Mouse (Mus musculus) gastrocnemius, postnatal 36 days (tissue): ENCODE results near the gene Myom1. TPM values are rescaled to one million over a fixed set of nuclear protein-coding genes. Genes with fewer than 3 reads are reported as not detected.
"Not testable (repeated sequence)": the region's sequence is repeated elsewhere in the genome, so short reads cannot be mapped to it uniquely, and the experiment has no call there.

Source experiments
- DNase-seq, 2 experiments: peaks; one replicate each; pipeline ENCODE4 v3.0.0; 2022
- intact Hi-C: fragments of 180-260 bp; cut with DNase I; formaldehyde crosslinking; loops from one replicate; pipeline ENCODE4 v1.15.1; 2025
- long read RNA-seq, 2 experiments: library from polyadenylated mRNA; stranded (forward); transcript quantifications; one replicate each; pipeline ENCODE4 v2.0.0; 2021
- total RNA-seq, 2 experiments: library from RNA; stranded (reverse); gene quantifications; 2 replicates each; pipeline ENCODE4 v1.2.3; 2021

Myom1 gene
- total RNA-seq, result 1,000 to 10,000 TPM; 1,200 to 1,249 TPM
- long read RNA-seq, experiment 1, full-length matches to known transcripts, result 41 of 842 reads
- long read RNA-seq, experiment 1, partial matches to known transcripts, result 787 of 842 reads
- long read RNA-seq, experiment 1, other reads (novel, unspliced or antisense), result 14 of 842 reads
- long read RNA-seq, experiment 2, full-length matches to known transcripts, result 76 of 911 reads
- long read RNA-seq, experiment 2, partial matches to known transcripts, result 820 of 911 reads
- long read RNA-seq, experiment 2, other reads (novel, unspliced or antisense), result 15 of 911 reads

DNA sequence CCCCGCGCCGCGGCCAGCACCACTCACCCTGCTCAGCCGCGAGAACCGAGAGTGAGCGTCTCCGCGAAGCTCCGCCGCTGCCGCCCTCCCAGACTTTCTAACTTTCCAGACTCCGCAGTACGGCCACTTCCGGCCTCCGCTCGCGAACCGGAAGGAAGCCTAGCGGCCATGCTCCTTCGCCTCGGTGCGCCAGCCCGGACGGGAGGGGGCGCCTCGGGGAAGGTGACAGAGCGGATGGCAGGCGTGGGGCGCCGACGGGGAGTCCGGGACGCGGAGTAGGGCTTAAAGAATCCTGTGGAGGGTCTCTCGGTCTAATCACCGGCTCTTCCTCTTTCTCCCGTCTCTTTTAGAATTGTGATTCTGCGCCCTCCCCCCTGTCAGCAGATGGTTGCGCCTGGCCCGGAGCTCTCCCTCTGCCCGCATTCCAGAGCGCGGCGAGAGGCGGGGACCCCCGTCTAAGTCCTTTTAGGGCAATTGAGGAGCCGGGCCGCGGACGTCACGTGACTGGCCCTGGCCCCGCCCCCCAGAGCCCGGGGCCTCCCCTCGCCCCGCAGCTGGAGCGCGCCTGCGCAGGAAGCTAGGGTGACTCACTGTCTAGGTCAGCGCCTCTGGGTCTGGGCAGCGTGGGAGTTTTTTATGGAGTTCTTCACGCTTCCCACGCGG, at the start of gene Myom1:
Gene Myom1 (plus strand): TSS at position 553 of the 663 bp plus-strand sequence.
- DNase-seq, result peak; percentile 98 to 99
- intact Hi-C loops, result loop anchor here (5.0 to 10.0 kb wide), 3 partner anchors 35 to 193 kb away; no protein-coding TSS in a partner anchor

DNA sequence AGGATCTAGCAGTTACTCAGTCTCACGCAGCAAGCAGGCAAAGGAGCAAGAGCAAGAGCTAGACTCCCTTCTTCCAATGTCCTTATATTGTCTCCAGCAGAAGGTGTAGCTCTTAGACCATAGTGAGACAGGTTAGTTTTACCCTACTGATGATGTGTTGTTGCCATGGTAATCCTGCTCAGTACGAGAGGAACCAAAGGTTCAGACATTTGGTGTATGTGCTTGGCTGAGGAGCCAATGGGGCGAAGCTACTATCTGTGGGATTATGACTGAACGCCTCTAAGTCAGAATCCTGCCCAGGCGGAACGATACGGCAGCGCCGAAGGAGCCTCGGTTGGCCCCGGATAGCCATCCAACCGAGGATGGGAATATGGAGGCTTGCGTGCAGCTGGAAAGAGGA, 38.9 kb upstream of the Myom1 start:
- intact Hi-C loops, result not testable (repeated sequence)
- peak; percentile 82 to 95 for DNase-seq

DNA sequence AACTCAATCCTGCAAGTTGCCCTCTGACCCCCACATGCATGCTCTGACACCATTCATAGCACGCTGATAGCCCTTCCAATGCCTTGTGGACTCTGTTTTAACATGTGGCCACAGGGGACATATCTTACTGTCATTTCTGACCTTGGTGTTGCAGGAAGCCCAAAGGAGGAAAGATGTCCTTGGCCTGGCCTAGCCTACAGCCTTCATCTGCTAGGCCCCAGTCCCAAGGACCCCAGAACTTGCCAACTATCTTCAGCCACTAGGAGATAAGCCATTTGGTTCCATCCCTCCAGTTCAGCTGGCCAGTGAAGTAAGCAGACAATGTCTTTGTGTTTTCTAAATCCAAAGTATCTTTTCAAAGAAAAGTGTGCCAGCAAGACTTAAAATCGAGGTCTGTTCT, 37.2 kb upstream of the Myom1 start:
- DNase-seq, result no peak
- intact Hi-C loops, result loop anchor here (5.0 kb wide), 3 partner anchors 38 to 258 kb away; no protein-coding TSS in a partner anchor

DNA sequence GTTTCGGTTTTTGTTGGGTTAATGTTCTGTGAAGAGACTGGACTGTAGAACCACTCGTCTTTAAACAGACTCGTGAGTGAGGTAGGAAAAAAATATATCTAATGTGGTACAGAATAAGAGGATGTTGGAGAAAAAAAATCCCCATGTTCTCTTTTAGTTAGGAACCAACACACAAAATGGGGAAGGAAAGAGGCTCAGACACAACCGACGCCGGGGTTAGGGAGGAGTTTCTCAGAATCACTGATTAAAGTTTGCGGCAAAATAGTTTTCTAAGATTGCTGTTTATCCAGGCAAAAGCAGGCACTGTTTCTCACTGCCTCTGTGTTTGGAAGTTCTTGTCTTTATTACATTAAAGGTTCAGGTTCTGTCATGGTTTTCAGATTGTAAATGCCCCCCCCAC, 36.3 kb upstream of the Myom1 start:
- intact Hi-C loops, result loop anchor here (5.0 kb wide), 3 partner anchors 39 to 259 kb away; no protein-coding TSS in a partner anchor
- no peak for DNase-seq

DNA sequence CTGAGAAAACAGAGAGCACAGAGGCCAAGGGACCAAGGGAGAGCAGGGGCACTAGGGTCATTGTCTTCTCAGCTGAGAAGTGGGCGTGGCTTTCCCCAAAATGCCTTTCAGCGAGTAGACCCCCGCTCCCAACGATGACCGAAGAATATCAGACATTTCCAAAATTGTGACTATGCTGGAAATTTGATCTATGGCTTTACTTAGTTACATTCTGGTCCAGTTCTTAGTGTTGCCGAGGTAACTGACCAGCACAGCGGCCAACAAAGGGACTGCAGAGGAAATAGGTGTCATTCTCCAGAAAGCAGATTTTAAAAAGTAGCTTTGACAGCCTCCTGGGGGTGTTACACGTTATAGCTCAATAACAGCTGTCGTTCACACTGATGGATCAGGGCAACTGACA, 35.2 kb upstream of the Myom1 start:
- intact Hi-C loops, result loop anchor here (5.0 kb wide), 3 partner anchors 40 to 260 kb away; no protein-coding TSS in a partner anchor
- no peak for DNase-seq

DNA sequence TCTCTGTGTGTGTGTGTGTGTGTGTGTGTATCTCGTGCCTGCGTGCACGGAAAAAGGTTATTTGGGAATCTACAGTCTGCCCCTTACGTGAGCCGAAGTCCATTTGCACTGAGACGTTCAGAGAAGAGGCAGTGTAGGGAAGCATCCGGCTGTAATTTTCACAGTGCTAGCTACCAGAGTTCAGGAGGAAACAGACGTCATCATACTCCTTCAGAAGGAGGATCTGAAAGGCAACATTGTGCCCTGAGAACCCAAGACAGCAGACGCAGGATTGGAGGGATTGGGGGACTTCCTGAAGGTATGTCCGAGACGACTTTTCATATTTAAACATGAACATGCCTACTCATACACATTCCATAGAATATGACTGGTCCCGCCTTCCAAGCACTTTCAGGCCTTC, 34.8 kb upstream of the Myom1 start:
- intact Hi-C loops, result loop anchor here (2.0 to 5.0 kb wide), 5 partner anchors 40 to 260 kb away; no protein-coding TSS in a partner anchor
- DNase-seq, result no peak

DNA sequence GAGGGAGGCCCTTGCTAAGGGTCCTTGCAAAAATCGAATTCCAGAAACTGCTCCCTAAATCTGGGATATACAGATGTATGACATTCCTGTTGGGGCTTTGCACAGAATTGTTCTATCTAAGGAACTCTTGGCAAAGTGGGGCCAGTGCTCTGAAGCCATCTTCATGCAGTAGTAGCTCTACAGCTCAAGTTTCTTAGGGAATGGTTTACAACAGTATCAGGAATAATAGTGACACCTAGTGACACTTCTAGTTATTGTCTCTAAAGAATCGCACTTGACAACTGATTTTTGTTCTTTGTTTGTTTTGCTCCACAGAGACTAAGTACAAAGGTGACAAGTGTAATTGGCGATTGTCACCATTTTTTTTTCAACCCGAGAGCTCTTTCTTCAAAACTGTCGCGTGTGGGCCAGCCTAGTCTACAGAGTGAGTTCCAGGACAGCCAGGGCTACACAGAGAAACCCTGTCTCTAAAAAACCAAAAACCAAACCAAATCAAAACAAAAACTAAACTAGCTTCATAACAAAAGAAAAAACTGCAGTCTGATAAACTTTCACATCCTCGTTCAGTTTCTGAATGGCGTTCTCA, 33.7 kb upstream of the Myom1 start:
- no peak for DNase-seq
- intact Hi-C loops, result loop anchor here (2.0 to 5.0 kb wide), 5 partner anchors 41 to 261 kb away; no protein-coding TSS in a partner anchor

DNA sequence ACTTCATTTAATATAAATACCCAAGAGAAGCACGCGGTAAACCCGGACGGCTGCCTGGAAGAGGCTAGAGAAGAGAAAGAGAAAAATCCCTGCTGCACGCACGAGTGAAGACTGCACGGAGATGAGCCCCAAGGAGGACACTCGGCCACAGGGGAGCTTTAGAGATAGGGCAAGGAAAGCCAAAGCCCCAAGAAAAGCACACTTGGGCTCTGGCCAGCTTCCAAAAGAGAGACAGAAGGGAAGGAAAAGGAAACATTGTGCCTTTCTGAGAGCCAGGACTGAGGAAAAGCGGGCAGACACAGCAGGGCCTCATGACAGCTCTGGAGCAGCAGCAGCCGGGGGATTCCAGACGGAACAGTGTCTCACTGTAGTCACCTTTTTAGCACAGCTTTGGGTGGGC, 31.2 kb upstream of the Myom1 start:
- intact Hi-C loops, result no loop called here
- no peak for DNase-seq

DNA sequence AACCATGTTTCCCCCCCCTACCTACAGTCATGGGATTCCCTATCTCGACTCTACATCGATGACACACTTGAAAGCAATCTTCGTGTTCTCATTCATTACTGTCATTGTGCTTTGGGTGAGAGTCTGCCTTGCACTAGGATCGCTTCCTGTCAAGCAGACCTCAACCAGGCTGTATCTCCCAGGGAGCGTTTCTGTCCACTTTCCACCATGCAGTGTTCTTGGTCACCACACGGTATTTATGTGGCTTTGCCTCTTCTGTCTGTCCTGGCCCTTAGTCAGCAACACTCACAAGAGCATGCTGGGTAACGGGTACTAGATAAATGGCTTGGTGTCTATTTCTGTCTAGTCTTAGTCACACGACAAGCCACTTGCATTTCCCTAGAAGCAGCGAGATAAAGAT, 29.0 kb upstream of the Myom1 start:
- DNase-seq, result no peak
- intact Hi-C loops, result no loop called here

DNA sequence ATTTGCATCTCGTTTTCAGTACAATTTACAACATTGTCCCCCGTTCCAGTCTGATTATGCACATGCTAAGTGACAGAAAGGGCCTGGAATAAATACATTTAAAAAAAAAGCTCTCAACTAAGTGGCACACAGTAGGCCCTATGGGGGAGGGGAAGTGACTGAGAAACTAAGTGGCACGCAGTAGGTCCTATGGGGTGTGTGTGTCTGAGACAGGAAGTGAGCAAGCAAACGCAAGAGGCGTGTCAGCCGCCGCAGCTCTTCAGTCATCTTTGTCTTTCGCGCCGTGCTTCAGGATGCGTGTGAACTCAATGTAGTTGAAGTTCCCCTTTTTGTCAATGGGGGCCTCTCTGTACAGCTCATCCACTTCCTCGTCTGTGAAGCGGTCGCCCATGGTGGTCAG, 28.4 kb upstream of the Myom1 start:
- DNase-seq, intact Hi-C loops: not testable (repeated sequence)

DNA sequence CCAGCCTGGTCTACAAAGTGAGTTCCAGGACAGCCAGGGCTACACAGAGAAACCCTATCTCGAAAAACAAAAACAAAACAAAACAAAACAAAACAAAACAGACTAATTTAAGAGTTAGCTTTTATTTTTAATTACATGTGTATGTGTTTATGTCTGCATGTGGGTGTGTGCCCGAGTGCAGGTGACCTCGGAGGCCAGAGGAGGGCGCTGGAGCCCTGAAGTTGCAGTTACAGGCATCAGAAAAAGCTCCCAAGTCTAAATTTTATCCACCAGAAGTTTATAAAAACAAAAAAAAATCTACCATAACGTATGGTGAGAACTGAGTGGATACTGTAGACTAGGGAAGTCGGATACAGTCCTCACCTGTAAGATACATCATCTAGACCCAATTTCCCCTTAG, 24.6 kb upstream of the Myom1 start:
- no peak for DNase-seq
- intact Hi-C loops, result loop anchor here (5.0 kb wide), 1 partner anchor 220 kb away; no protein-coding TSS in a partner anchor

DNA sequence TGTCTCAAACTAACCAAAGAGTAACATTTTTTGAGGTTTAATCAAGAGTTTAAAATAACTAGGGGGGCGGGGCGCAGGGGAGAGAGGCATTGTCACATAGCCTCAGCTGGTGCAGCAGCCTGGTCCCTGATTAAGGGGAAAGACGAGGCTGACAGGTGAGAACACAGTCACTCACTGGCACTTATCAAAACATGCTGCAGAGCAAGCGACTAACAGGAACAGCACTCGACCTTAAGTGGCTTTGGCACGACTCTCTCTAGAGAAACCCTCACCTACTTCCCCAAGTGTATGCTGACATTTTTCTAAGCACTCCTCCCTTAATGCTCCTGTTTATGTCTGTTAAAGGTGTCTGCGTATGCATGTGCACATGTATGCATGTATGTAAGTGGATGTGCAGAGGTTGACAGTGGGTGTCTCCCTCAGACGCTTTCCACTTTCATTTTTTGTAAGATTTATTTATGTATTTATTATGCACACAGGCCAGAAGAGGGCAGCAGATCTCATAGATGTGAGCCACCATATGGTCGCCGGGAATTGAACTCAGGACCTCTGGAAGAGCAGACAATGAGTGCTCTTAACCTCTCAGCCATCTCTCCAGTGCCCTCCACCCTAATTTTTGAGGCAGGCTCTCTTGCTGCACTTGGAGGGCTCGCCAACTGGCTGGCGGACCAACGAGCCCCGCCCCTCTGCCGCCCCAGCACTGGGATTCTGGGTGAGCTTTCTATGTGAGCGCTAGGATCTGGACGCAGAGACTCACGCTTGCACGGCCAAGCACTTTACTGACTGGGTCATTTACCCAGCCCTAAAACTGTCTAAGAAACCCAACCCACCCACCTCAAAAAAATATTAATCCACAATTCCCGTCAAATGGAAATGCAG, 22.8 kb upstream of the Myom1 start:
- DNase-seq, result no peak
- intact Hi-C loops, result loop anchor here (5.0 kb wide), 1 partner anchor 218 kb away; no protein-coding TSS in a partner anchor

DNA sequence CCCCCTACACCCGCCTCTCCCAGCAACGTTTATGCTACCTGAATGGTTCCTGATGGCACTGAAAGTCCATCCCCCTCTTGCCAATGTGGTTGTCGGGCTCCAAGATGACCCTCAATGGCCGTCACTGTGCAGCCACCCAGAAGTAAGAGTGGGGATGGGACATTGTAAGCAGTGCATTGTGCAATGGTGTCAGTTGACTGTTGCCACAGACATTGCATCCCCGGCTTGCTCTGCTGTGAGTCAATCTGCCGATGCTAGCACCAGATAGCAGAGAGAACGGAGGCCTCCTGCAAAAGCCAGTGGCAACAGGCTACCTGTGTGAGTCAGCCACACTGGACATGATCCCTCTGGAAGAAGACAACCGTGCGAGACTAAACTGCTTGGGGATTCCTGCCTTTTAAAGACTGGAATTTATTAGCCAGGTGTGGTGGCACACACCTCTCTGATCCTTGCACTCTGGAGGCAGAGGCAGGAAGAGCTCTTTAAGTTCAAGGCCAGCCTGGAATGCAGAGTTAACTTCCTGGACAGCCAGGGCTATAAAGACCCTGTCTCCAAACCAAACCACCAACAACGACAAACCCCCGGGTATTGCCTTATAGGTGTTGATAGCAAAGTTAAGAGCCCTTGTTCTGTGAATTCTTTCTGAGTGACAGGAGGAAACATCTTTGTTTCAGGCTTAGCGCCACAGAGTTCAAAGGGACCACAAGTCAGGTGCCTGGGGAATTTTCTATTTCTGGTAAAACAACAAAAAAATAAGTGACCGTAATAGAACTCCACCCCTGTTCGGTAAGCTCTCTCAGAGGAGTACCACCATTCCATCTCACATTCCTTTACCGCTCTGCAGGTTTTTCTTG, 16.7 kb upstream of the Myom1 start:
- DNase-seq, result no peak
- intact Hi-C loops, result no loop called here

DNA sequence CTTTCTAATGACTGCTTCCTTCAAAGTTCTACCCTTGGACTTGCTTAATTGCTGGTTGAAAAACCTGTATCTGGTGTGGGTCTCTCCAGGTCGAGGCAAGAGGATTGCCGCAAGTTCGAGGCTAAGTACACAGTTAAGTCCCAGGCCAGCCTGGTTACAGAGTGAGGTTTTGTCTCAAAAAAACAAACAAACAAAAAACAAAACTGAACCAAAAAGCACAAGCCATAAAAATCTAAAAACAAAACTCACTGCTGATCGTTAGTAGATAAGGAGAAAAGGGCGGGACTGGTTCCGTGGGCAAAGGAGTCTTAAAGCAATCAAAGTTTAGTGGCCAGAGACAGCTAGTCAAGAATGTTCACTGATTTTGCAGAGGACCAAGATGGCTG, 16.1 kb upstream of the Myom1 start:
- intact Hi-C loops, result no loop called here
- DNase-seq, result no peak

DNA sequence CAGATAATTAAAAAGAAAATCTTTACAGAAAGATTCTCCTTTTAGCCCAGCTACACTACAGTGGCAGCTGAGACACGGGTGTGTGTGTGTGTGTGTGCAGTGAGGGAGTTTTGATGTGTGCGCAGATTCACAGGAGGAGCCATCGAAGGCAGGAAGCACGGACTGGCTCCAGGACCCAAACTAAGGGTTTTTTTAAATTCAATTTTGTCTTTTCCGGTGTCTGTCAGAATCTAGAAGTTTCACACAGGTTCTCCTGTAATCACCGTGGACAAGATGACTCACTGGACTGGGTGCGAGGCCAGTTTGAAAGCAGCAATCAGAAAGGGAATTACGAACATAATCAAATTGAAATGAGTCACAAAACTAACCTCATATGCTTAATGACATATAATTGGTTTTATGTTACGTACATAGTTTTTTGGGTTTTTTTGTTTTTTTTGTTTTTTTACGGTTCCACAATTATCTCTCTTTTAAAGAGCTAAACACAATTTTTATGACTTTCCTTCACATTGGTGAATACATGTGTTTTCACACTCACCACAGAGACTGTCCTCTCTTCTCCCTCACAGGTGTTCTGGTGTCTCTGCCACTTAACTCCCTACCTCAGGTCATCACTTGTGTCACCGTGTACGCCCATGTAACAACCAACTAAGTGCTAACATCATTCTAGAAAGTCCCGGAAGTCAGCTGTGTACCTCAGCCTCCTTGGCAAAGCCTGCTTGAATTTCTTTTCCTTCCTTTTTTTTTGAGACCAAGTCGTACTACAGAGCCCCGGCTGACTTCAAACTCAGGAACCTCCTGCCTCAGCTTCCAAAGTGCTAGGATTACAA, 15.4 kb upstream of the Myom1 start:
- no peak for DNase-seq
- intact Hi-C loops, result no loop called here

DNA sequence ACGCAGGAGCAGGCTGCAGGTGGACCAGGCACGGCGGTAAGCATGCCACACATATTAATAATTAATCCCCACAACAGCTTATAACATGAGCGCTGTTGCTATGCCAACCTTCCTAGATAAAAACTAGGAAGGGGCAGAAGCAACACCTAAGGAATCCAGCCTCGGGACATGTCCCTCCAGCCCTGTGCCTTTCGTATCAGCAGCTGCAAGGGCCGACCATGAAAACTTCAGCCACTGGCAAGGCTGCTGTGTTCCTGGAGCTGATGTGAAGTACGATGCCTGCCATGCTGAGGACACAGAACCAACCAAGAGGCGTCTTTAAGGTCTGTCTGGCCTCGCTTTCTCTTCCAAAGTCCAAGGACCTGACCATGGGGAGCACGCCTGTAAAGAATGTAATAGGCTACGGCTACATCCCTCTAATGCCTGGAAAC, 14.1 kb upstream of the Myom1 start:
- intact Hi-C loops, result no loop called here

DNA sequence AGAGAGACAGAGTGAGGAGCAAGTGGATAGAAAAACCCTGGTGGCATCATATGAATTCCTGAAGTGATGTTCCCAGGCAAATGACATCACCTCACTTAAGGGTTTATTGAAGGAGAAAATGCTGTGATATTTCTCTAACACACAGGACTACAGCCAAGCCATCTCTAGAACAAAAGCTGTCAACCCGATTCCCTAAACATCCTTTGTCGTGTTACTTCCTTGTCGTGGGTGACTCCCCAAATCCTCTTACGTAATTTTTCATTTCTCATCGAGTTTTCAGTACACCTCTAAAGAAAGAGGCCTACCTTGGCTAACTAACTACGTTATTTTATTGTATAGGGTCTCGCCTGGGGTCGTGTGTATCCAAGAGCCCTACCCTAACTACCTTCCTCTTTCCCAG, 13.0 kb upstream of the Myom1 start:
- DNase-seq, result no peak
- intact Hi-C loops, result no loop called here

More for the DNA sequence above, 14.1 kb upstream of the Myom1 start:
- no peak for DNase-seq

DNA sequence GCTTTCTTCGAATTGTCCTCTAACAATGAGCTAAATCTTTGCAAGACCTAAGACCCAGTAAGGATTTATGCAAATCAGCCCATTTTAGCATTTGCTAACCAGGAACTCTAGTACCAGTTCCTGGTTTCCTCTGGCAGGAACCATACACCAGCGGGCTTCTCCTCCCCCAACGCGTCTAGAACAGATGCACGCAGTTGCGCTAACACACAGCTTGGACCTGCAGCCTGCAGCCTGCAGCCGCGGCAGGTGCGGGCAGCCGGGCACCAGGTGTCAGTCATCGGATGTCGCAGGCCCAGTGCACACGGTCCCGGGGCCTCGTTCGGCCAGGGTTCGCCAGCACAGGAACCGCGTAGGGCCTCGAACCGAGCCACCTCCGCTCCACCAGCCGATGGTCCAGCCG, 12.4 kb upstream of the Myom1 start:
- DNase-seq, result no peak
- intact Hi-C loops, result loop anchor here (5.0 kb wide), 1 partner anchor 143 kb away; no protein-coding TSS in a partner anchor
